Mouse (Mus musculus): ENCODE data around the gene Rad51b. TPM values are rescaled to one million over a fixed set of nuclear protein-coding genes. Genes with fewer than 3 reads are reported as not detected.

Gene Rad51b
- polyA plus RNA-seq, 1 experiment from 2014 or later = 0.87 TPM

- Histone ChIP-seq H3K9ac (replicated peaks; ENCODE audit: low read depth, low read length) (no peak overlapping the region), H3K27ac (ENCODE audit: low read depth, low read length) (no peak overlapping the region), H3K9me3 (ENCODE audit: control insufficient read depth, low read length) (no peaks in the 10 kb centered on the region), H3K36me3 (ENCODE audit: control insufficient read depth, insufficient read depth, low read length) (no peaks in the 10 kb centered on the region), H3K4me2 (ENCODE audit: low read depth, low read length) (no peak overlapping the region), H3K4me1 (ENCODE audit: control insufficient read depth, insufficient read depth, low read length) (no peaks in the 10 kb centered on the region), H3K4me3 (ENCODE audit: low read depth, low read length) (no peak overlapping the region), H3K27me3 (ENCODE audit: control insufficient read depth, insufficient read depth, low read length) (no peaks in the 10 kb centered on the region)
- ATAC-seq (ENCODE audit: low read depth) = no peak
- WGBS = 87% methylated on average over 3 of the region's 3 CpGs
Measured at GRCm38 (mm10) chr12:79527222-79527621, 230.1 kb downstream of the Rad51b start.

GRCm38 (mm10) chr12:79530275-79530902 is 233.3 kb downstream of the Rad51b start:
- H3K27ac ChIP-seq (ENCODE audit: low read depth, low read length) = no peak overlapping the region
- no peak overlapping the region for H3K4me2 ChIP-seq (ENCODE audit: low read depth, low read length)
- no peaks in the 10 kb centered on the region for H3K9me3 ChIP-seq (ENCODE audit: control insufficient read depth, low read length)
- no peaks in the 10 kb centered on the region; the same call in 1 of the 2 replicates for H3K4me1 ChIP-seq (ENCODE audit: control insufficient read depth, insufficient read depth, low read length)
- no peak for ATAC-seq (ENCODE audit: low read depth)
- H3K36me3 ChIP-seq (ENCODE audit: control insufficient read depth, insufficient read depth, low read length) = no peaks in the 10 kb centered on the region
- no peaks in the 10 kb centered on the region for H3K27me3 ChIP-seq (ENCODE audit: control insufficient read depth, insufficient read depth, low read length)
- 61% methylated on average over 10 of the region's 10 CpGs for WGBS
- no peak overlapping the region for H3K4me3 ChIP-seq (ENCODE audit: low read depth, low read length)
- H3K9ac ChIP-seq (replicated peaks; ENCODE audit: low read depth, low read length) = no peak overlapping the region

GRCm38 (mm10) chr12:79531809-79532798 is 235.0 kb downstream of the Rad51b start:
- no peak overlapping the region for H3K27ac ChIP-seq (ENCODE audit: low read depth, low read length)
- no peaks in the 10 kb centered on the region for H3K36me3 ChIP-seq (ENCODE audit: control insufficient read depth, insufficient read depth, low read length)
- WGBS = 69% methylated on average over 5 of the region's 5 CpGs
- H3K4me3 ChIP-seq (ENCODE audit: low read depth, low read length) = no peak overlapping the region
- no peak overlapping the region for H3K4me2 ChIP-seq (ENCODE audit: low read depth, low read length)
- ATAC-seq (ENCODE audit: low read depth) = no peak
- H3K27me3 ChIP-seq (ENCODE audit: control insufficient read depth, insufficient read depth, low read length) = no peaks in the 10 kb centered on the region
- H3K9ac ChIP-seq (replicated peaks; ENCODE audit: low read depth, low read length) = no peak overlapping the region
- H3K4me1 ChIP-seq (ENCODE audit: control insufficient read depth, insufficient read depth, low read length) = no peaks in the 10 kb centered on the region; the same call in 1 of the 2 replicates
- H3K9me3 ChIP-seq (ENCODE audit: control insufficient read depth, low read length) = no peaks in the 10 kb centered on the region

GRCm38 (mm10) chr12:79534778-79535177 is 237.7 kb downstream of the Rad51b start:
- H3K9ac ChIP-seq (replicated peaks; ENCODE audit: low read depth, low read length) = no peak overlapping the region
- 86% methylated on average over 1 of the region's 1 CpGs for WGBS
- H3K27me3 ChIP-seq (ENCODE audit: control insufficient read depth, insufficient read depth, low read length) = no peaks in the 10 kb centered on the region
- ATAC-seq (ENCODE audit: low read depth) = no peak
- H3K9me3 ChIP-seq (ENCODE audit: control insufficient read depth, low read length) = no peaks in the 10 kb centered on the region
- no peaks in the 10 kb centered on the region for H3K36me3 ChIP-seq (ENCODE audit: control insufficient read depth, insufficient read depth, low read length)
- no peak overlapping the region for H3K4me2 ChIP-seq (ENCODE audit: low read depth, low read length)
- no peak overlapping the region for H3K27ac ChIP-seq (ENCODE audit: low read depth, low read length)
- no peaks in the 10 kb centered on the region; the same call in 1 of the 2 replicates for H3K4me1 ChIP-seq (ENCODE audit: control insufficient read depth, insufficient read depth, low read length)
- H3K4me3 ChIP-seq (ENCODE audit: low read depth, low read length) = no peak overlapping the region

- H3K4me2 ChIP-seq (ENCODE audit: low read depth, low read length) = no peak overlapping the region
- H3K4me1 ChIP-seq (ENCODE audit: control insufficient read depth, insufficient read depth, low read length) = no peaks in the 10 kb centered on the region; the same call in 1 of the 2 replicates
- no peak for ATAC-seq (ENCODE audit: low read depth)
- H3K4me3 ChIP-seq (ENCODE audit: low read depth, low read length) = no peak overlapping the region
- H3K27ac ChIP-seq (ENCODE audit: low read depth, low read length) = no peak overlapping the region
- no peaks in the 10 kb centered on the region for H3K9me3 ChIP-seq (ENCODE audit: control insufficient read depth, low read length)
- H3K9ac ChIP-seq (replicated peaks; ENCODE audit: low read depth, low read length) = no peak overlapping the region
- H3K36me3 ChIP-seq (ENCODE audit: control insufficient read depth, insufficient read depth, low read length) = no peaks in the 10 kb centered on the region
- 19% methylated on average over 9 of the region's 9 CpGs for WGBS
- H3K27me3 ChIP-seq (ENCODE audit: control insufficient read depth, insufficient read depth, low read length) = no peaks in the 10 kb centered on the region
Measured at GRCm38 (mm10) chr12:79535532-79536437, 238.7 kb downstream of the Rad51b start.

GRCm38 (mm10) chr12:79540176-79540575 is 243.1 kb downstream of the Rad51b start:
- ATAC-seq (ENCODE audit: low read depth) = no peak
- Histone ChIP-seq H3K4me3 (ENCODE audit: low read depth, low read length) (no peak overlapping the region), H3K36me3 (ENCODE audit: control insufficient read depth, insufficient read depth, low read length) (no peaks in the 10 kb centered on the region), H3K9ac (replicated peaks; ENCODE audit: low read depth, low read length) (no peak overlapping the region), H3K9me3 (ENCODE audit: control insufficient read depth, low read length) (no peaks in the 10 kb centered on the region), H3K4me2 (ENCODE audit: low read depth, low read length) (no peak overlapping the region), H3K27me3 (ENCODE audit: control insufficient read depth, insufficient read depth, low read length) (no peaks in the 10 kb centered on the region), H3K4me1 (ENCODE audit: control insufficient read depth, insufficient read depth, low read length) (no peaks in the 10 kb centered on the region; the same call in 1 of the 2 replicates), H3K27ac (ENCODE audit: low read depth, low read length) (no peak overlapping the region)
- WGBS = 69% methylated on average over 5 of the region's 5 CpGs

- no peak overlapping the region for H3K9ac ChIP-seq (replicated peaks; ENCODE audit: low read depth, low read length)
- H3K27me3 ChIP-seq (ENCODE audit: control insufficient read depth, insufficient read depth, low read length) = no peaks in the 10 kb centered on the region
- no peak overlapping the region for H3K27ac ChIP-seq (ENCODE audit: low read depth, low read length)
- H3K4me3 ChIP-seq (ENCODE audit: low read depth, low read length) = no peak overlapping the region
- no peaks in the 10 kb centered on the region for H3K4me1 ChIP-seq (ENCODE audit: control insufficient read depth, insufficient read depth, low read length)
- 88% methylated on average over 6 of the region's 6 CpGs for WGBS
- no peak for ATAC-seq (ENCODE audit: low read depth)
- H3K9me3 ChIP-seq (ENCODE audit: control insufficient read depth, low read length) = no peaks in the 10 kb centered on the region
- H3K4me2 ChIP-seq (ENCODE audit: low read depth, low read length) = no peak overlapping the region
- H3K36me3 ChIP-seq (ENCODE audit: control insufficient read depth, insufficient read depth, low read length) = no peaks in the 10 kb centered on the region
Measured at GRCm38 (mm10) chr12:79541581-79541980, 244.5 kb downstream of the Rad51b start.

- Histone ChIP-seq H3K4me2 (ENCODE audit: low read depth, low read length) (no peak overlapping the region), H3K27ac (ENCODE audit: low read depth, low read length) (no peak overlapping the region), H3K36me3 (ENCODE audit: control insufficient read depth, insufficient read depth, low read length) (no peaks in the 10 kb centered on the region), H3K9ac (replicated peaks; ENCODE audit: low read depth, low read length) (no peak overlapping the region), H3K4me1 (ENCODE audit: control insufficient read depth, insufficient read depth, low read length) (no peaks in the 10 kb centered on the region), H3K9me3 (ENCODE audit: control insufficient read depth, low read length) (no peaks in the 10 kb centered on the region), H3K4me3 (ENCODE audit: low read depth, low read length) (no peak overlapping the region), H3K27me3 (ENCODE audit: control insufficient read depth, insufficient read depth, low read length) (no peaks in the 10 kb centered on the region)
- WGBS = 81% methylated on average over 3 of the region's 3 CpGs
- no peak for ATAC-seq (ENCODE audit: low read depth)
Measured at GRCm38 (mm10) chr12:79545063-79545462, 248.0 kb downstream of the Rad51b start.

All from neural tube, embryonic 14.5 days (tissue).